15 mouse cellular contexts compared by ENCODE assay signal in genomic region chr7:46603051-46603450, GRCm38 (mm10). TPM values are rescaled to one million over a fixed set of nuclear protein-coding genes. Genes with fewer than 3 reads are reported as not detected.
A peak's percentile ranks its signal among the peaks of the same experiment; 100 is the strongest.
DNase-seq lines count a peak whose midpoint lies in the region; ATAC-seq and TF ChIP-seq lines count a peak whose summit lies in the region.
"Had no signal": no experiment of that assay in that cellular context is flagged by ENCODE, and none has a peak within 500 bp of the region (broad histone marks: within the 10 kb centered on the region; RNA-seq: fewer than 3 reads in every experiment).

No protein-coding gene starts in this region.

- H3K4me2 ChIP-seq in forebrain, embryonic 15.5 days (replicated peaks): no peak overlapping the region
- H3K4me2 ChIP-seq in intestine, embryonic 16.5 days (ENCODE audit: low read depth, low read length): no peak overlapping the region
- H3K4me2 ChIP-seq: liver, embryonic 15.5 days; midbrain, embryonic 15.5 days; neural tube, embryonic 15.5 days had no signal

- TF ChIP-seq CTCF in brain, embryonic 14.5 days (IDR thresholded peaks at IDR 0.05; ENCODE audit: borderline replicate concordance, extremely low read depth, insufficient read depth, insufficient read length): no peak

- peaks cover 34% of the 10 kb centered on the region for H3K4me1 ChIP-seq in forebrain, embryonic 15.5 days
- H3K4me1 ChIP-seq in intestine, embryonic 16.5 days (ENCODE audit: control insufficient read depth, insufficient read depth, low read length): no peaks in the 10 kb centered on the region
- H3K4me1 ChIP-seq: liver, embryonic 15.5 days had no signal

- peak; percentile 69; the same call in 1 of the 2 replicates for ATAC-seq in cerebellum, adult (ENCODE audit: insufficient number of reproducible peaks, low FRiP score, low TSS enrichment)
- no peak for ATAC-seq in forebrain, embryonic 15.5 days (replicated peaks)
- ATAC-seq in intestine, embryonic 16.5 days: no peak
- ATAC-seq: midbrain, embryonic 15.5 days had no signal

- WGBS in forebrain, embryonic 15.5 days: 62% methylated on average over 7 of the region's 7 CpGs
- WGBS in intestine, embryonic 16.5 days: 86% methylated on average over 7 of the region's 7 CpGs

- DNase-seq in cerebellum, postnatal 4 days (ENCODE audit: low spot score in 2 of 2): no peak
- DNase-seq in kidney, adult 9 months: peak; percentile 73
- no peak for DNase-seq in kidney, postnatal 4 days
- peak; percentile 68 for DNase-seq in brain, embryonic 14.5 days (ENCODE audit: low read depth)
- no peak for DNase-seq in yolk sac, embryonic 10.5 days (ENCODE audit: low spot score)
- DNase-seq: gastrocnemius, postnatal 10 days; right cerebral cortex, postnatal 25 days had no signal

- no peak overlapping the region for H3K9ac ChIP-seq in forebrain, embryonic 15.5 days (replicated peaks)
- H3K9ac ChIP-seq in intestine, embryonic 16.5 days (ENCODE audit: low read depth, low read length): no peak overlapping the region
- H3K9ac ChIP-seq: liver, embryonic 15.5 days; midbrain, embryonic 15.5 days; neural tube, embryonic 15.5 days had no signal

- H3K27me3 ChIP-seq in forebrain, embryonic 15.5 days: no peaks in the 10 kb centered on the region
- no peaks in the 10 kb centered on the region for H3K27me3 ChIP-seq in intestine, embryonic 16.5 days (replicated peaks; ENCODE audit: control insufficient read depth, insufficient read depth, low read length)
- H3K27me3 ChIP-seq: liver, embryonic 15.5 days; midbrain, embryonic 15.5 days; neural tube, embryonic 15.5 days had no signal

- H3K4me3 ChIP-seq in forebrain, embryonic 15.5 days: no peak overlapping the region
- no peak overlapping the region for H3K4me3 ChIP-seq in intestine, embryonic 16.5 days (ENCODE audit: low read length)
- H3K4me3 ChIP-seq: liver, embryonic 15.5 days; midbrain, embryonic 15.5 days; neural tube, embryonic 15.5 days had no signal

- no peaks in the 10 kb centered on the region; the same call in 1 of the 2 replicates for H3K36me3 ChIP-seq in forebrain, embryonic 15.5 days
- no peaks in the 10 kb centered on the region; the same call in 1 of the 2 replicates for H3K36me3 ChIP-seq in intestine, embryonic 16.5 days (ENCODE audit: control insufficient read depth, insufficient read depth, low read length)
- H3K36me3 ChIP-seq: liver, embryonic 15.5 days; midbrain, embryonic 15.5 days; neural tube, embryonic 15.5 days had no signal

- no peaks in the 10 kb centered on the region for H3K9me3 ChIP-seq in forebrain, embryonic 15.5 days
- H3K9me3 ChIP-seq in intestine, embryonic 16.5 days (ENCODE audit: control insufficient read depth, low read length): no peaks in the 10 kb centered on the region
- H3K9me3 ChIP-seq: G1E; liver, embryonic 15.5 days; midbrain, embryonic 15.5 days; neural tube, embryonic 15.5 days had no signal

- peak overlapping the region; percentile 66 for H3K27ac ChIP-seq in forebrain, embryonic 15.5 days (replicated peaks)
- H3K27ac ChIP-seq in intestine, embryonic 16.5 days (ENCODE audit: low read length): no peak overlapping the region
- H3K27ac ChIP-seq: liver, embryonic 15.5 days; midbrain, embryonic 15.5 days; stomach, postnatal 0 days had no signal

- TF ChIP-seq POLR2A in brain, embryonic 14.5 days (IDR thresholded peaks at IDR 0.05; ENCODE audit: borderline replicate concordance, extremely low read depth, insufficient read depth, insufficient read length, poor library complexity, severe bottlenecking): no peak

RNA-seq across cellular contexts. Expression of gene Sergef, which starts 36.6 kb away (rescaled TPM):
- polyA plus RNA-seq in brain, embryonic 14.5 days (2012; rRNA removed): 30.8 and 32.8 TPM in 2 replicates
- polyA plus RNA-seq in forebrain, embryonic 15.5 days (2015; fragmentation: Nextera tagmentation; extraction: Ambion mirVana): 28.4 and 29.4 TPM in 2 replicates
- 14.6 and 14.7 TPM in 2 replicates for polyA plus RNA-seq in intestine, embryonic 16.5 days (2015; fragmentation: Nextera tagmentation; extraction: Ambion mirVana)

Comparison
In these comparisons a context has a peak if more than half of its experiments do, and no peak if none do; other contexts are left out.
1. DNase-seq: peak in kidney, adult 9 months (single experiment) and brain, embryonic 14.5 days (single experiment); none in cerebellum, postnatal 4 days (0 of 2), kidney, postnatal 4 days (0 of 2) and yolk sac, embryonic 10.5 days (single experiment).